Mouse (Mus musculus) spleen, adult 18-20 months (tissue): Measurements from ENCODE around the gene Adprhl1.

Experiments used
- DNase-seq, 2 experiments: peaks; one replicate each; pipeline ENCODE4 v3.0.0; 2022; ENCODE audit warnings: mixed read lengths in 2 of 2

Adprhl1 gene

DNA sequence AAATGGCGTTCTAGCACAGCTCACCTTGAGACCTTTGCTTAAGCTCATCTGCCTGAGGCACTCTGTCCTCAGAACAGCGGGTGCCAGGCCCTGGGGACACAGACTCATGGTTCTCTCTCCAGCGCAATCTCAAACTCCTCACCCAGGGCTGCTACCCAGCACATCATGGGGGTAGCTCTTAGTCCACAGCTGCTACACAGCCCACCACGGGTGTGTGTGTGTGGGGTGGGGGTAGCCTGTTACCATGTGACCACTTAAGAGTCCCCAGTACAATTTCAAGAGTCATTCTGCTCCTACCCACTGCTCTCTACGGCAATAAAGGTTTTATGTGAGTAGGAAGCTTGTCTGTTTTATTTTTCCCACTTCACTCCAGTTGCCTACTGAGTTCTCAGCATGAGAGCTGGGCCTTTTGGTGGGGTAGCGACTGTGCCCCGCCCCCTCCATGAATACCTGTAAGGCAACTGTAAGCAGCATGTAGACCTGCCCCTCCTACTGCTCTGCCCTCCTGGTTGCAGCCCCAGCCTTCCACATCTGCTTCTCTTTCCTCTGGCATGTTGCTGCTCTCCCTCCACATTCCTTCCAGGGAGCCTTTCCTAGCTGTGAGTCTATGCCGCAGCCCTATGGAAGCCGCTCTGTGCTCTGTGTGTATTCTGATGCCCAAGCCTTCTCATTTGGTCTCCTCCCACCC lies 24.9 kb downstream of the Adprhl1 start:
- no peak for DNase-seq

DNA sequence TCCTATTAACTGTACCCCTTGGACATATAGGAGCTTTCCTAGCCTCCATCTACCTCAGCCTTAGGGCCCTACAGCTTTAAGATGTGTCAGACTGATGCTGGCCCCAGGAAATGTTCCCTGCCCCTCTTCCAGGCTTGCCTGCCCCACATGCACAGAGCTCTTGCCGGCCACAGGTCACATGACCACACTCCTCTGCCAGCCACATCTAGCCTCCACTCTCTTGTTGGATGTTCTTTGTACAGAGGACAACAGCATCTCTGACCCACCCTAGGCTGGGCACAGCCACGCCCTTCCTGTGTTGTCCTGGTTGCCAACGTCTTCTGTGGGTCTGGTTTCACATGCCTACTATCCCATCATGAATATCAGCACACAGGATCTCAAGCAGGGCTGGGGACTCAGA lies 26.8 kb downstream of the Adprhl1 start:
- DNase-seq = no peak

DNA sequence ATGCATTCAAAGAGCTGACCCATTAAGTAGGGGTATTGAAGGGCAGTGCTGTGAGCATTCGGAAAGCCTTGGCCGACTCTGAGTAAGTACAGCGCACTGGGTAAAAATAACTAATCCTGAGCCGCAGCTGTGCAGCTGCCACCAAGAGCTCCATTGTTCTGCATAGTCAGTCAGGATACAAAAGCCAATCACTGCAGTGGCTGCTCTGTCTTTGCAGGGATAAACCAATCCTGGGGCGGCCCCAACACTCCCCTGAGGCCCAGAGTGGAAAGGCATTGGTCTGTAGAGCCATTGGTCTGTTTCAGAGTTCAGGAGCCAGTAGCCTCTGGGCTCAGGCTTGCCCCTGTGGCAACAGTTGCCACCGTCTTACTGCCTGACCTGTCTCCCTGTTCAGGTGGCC lies 27.7 kb downstream of the Adprhl1 start:
- no peak for DNase-seq

DNA sequence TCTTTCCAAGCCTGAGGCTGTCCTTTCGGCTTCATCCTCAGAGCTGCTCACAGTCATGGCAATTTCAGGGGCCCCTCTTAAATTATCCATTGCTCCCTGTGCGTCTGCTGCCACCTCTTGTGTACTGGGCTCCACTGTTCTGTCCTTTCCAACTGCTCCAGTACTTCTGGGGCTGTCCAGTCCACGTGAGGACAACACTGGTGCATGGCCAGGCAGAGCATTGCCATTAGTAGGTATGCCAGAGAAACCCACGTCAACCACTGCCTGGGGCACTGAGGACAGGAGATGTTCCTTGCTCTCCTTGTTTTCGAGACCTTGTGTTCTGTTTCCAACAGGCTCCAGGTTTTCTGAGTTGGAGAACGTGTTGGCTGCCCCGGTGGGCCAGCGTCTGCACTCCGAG lies 29.5 kb downstream of the Adprhl1 start:
- DNase-seq = no peak

DNA sequence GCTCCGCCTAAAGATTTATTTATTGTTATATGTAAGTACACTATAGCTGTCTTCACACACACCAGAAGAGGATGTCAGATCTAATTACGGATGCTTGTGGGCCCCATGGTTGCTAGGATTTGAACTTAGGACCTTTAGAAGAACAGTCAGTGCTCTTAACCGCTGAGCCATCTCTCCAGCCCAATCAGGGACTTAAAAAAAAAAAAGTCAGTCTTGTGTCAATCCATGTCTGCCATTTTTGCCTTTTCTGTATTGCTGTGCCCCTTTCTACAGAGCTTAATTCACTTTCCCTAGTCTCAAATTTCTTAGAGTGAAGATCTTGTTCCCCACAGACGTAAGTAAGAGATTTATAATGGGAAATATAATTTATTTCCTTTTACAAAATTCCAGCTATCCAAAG lies 35.5 kb downstream of the Adprhl1 start:
- DNase-seq = no peak

DNA sequence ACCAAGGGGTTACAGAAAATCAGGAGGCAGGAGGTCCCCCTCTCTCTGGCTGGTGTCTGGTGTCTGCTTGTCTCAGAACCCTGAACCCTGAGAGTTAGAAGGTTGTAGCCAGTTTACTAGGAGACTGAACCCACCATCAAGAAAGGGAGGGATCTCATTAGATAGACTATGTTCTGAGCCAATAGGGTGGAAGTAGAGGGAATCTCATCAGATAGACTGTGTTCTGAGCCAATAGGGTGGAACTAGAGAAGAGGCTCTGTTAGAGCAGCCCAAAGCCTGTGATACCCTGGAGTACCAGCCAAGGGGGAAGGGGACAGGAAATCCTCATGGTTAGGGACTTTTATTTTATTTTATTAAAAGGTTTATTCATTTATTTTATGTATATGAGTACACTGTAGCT lies 36.0 kb downstream of the Adprhl1 start:
- DNase-seq = no peak

DNA sequence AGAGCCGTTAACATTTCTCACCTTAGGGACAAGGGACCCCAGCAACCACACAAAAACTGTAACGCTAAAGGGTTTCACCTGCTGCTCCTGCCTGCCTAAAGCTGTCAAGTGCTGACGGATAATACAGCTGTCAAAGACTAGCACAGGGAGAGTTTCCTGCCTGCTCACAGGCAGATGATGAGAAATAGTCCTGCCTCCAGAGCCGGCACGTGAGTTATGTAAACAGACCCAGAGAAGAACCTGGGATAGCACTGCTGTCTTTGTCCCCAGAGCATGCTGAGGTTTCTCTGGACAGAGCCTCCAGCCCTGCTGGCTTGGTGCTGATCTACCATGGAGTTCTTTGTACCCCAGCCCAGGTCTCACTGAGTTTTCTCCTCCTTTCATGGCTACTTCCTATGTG lies 36.9 kb downstream of the Adprhl1 start:
- DNase-seq = no peak

DNA sequence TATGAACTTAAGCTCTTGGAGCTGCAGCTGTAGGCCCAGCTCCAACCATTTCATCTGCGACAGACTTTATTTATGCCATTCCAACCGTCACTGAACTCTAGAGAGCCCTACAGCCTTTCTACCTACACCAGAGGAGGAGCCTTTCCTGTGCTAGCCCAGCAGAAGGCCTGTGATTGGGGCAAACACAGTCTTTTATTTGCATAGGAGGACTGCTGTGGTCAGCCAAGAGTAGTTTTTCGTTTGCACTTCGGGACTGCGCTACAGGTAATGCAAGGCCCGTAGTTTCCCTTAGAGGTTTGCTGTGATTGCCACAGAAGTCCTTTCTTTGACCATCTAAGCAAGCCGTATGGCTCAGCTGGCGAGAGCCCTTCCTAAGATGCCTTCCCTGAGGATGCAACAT lies 37.6 kb downstream of the Adprhl1 start:
- DNase-seq = no peak

DNA sequence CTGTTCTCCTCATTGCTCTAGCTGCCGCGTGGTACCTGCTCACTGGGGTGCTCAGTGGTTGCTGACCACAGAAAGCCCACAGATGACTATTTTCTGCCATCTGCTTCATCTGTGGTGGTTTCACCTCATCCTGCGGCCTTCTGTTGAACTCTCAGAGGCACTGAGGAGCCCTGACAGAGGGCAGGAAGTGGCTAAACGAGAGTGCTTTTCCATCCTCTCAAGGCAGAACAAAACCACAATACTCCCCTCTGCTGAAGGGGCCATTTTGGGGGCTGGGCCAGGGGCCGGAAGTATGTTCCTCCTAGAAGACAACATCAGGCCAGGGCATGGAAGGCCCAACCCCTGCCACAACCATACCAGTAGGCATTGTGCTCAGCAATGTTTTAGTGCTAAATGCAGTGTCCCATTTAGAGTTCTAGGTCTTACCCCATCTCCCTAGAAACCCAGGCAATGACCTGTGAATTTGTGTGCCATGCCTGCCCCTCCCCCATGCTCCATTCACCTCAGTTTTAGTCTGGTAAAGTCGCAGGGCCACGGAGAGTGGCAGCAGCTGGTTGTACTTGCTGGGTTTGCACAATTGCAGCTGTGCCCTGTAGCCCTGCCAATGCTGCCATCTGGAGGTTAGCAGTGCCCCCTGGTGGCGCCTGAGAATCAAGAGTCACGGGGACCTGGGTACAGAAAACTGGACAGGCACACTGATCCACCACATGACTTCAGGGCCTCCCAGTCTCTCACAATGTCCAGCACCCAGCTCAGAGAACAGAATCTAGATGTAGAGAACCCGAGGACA lies 40.3 kb downstream of the Adprhl1 start:
- peak; percentile 55 to 79 for DNase-seq

DNA sequence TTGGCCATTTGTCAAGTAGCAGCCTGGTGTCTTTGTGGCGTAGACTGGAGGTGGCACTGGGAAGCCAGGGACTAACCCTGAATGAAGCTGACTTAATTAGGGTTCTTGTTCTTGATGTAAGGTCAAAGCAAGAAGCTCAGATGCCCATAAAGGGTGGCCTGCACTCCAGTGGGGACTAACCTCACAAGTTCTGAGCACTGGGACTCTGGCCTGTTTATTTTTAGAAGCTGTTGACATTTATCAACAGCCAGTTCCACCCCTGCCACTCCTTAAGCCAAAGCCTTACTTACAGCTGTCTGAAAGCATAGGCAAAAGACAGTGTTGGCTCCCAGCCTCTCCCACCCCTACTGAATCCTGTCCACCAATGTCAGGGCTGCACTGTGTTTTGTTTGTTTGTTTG lies 44.2 kb downstream of the Adprhl1 start:
- no peak for DNase-seq

DNA sequence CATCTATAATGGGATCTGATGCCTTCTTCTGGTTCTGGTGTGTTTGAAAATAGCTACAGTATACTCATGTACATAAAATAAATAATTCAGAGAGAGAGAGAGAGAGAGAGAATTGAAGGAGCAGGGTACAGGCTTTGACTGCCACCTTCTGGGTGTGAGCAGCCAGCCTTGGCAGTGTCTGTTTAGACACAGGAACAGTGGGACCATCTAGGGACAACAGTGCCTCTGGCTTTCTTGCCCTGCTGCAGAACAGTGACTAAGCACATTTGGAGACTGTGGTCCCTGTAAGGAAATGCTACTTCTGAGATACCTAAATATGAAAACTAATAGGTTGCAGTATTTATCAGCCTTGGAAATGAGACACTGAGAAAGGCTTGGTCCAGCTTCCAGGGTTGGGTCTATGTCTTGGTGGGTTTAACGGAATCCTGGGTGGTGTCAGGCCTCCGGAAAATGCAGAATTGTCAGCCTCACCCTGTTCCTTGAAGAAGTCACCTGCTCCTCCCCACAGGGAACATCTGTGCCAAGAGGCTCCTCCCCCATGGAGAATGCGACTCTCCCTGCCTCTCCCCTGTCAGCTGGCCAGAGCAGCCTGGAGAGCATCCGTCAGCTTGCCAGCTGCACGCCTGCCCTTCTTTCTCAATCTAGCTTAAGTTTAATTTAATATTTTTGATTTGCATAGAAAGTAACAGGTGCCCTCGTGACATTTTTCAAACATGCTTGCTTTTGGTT lies 45.2 kb downstream of the Adprhl1 start:
- no peak for DNase-seq

DNA sequence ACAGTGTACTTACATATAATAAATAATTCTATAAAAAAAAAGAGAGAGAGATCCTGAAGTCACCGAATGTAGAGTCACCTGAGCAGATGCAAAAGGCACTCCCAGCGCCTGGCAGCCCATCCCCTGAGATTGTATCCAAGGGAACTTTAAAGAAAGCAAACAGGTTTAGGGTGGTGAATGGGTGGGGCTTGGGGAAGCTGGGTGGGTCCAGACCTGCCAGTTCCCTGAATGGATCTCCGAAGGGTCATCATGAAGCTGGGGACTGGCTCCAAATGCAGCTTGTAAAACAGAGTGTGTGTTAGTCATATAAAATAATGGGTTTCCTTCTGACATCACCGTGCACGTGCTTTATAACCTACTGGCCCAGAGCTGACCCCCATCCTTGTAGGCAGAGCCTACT lies 47.7 kb downstream of the Adprhl1 start:
- DNase-seq = no peak

DNA sequence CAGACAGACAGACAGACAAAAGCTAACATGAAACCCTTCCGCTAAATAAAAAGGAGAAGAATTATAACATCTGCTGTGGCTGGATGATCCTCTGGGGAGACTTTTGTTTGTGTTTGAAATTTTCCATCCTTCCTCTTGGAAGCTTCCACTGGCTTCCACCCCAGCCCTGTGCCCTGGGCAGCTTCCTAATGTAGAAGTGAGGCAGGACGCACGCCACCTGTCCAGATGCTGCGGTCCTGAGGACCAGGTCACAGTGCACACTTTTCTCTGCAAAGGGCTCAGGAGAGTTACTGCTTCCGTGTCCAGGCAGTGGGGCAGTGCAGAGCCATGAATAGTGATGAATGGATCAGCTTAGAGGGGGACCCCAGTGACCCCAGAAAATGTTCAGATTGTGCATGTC lies 48.7 kb downstream of the Adprhl1 start:
- DNase-seq = no peak

DNA sequence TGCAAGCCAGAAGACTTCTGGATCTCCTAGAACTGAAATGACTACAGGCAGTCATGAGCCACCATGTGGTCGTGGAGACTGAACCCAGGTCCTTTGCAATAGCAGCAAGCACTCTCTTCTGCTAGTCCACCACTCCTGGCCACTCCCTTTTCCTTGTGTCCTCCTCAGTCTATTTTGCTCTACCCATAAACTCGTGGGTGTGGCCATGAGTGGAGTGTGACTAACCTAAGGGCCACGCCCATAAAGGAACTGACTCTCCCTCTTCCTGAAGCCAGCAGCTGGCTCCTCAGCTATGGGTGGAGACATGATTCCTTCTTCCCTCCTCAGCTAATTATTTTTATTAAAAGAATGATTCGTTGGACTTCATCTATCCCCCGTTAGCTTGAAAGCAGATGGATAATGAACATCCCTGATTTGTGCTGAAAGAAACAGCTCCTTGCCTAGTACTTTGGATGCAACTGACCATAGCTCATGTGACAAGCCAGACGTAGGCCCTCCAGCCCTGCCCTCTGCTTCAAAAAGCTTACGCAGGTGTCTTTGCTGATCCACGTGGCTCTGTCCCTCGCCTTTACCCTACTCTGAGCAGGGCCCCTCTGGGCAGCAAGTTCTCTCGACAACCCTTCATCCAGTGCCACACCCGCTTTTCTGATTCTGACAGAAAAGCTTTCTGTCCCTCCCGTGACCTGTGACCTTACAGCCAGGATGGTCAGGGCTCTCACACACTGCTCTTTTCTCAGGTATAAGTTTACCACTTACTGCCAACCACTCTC lies 49.4 kb downstream of the Adprhl1 start:
- DNase-seq = no peak

DNA sequence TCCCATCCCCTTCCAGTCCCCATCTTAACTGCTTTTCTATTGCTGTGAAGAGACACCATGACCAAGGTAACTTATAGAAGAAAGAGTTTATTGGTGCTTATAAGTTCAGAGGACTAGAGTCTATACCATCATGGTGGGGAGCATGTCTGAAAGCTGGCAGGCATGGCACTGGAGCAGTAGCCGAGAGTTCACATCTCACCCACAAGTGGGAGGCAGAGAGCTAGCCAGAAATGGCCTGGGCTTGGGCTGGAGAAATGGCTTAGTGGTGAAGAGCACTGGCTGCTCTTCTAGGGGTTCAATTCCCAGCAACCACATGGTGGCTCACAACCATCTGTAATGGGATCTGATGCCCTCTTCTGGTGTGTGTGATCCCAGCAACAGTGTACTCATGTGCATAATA lies 50.5 kb downstream of the Adprhl1 start:
- DNase-seq = no peak

DNA sequence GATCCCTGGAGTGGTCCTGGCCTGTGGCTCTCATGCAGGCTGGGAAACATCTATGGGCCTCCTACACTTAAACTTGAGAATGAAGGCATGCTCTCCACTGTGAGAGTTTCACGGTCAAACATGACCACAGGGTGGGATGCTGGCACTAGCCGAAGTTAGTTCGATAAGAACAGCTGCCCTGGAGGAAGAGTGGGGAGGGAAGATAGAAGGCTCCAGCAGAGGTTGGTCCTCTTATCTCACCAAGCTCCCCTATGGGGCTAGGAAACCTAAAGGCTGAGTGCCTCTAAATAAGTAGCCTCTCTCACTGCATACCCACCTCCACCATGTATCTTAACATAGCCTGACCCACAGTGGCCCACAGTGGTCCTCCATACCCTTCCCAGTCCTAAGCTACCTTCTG lies 51.2 kb downstream of the Adprhl1 start:
- no peak for DNase-seq

DNA sequence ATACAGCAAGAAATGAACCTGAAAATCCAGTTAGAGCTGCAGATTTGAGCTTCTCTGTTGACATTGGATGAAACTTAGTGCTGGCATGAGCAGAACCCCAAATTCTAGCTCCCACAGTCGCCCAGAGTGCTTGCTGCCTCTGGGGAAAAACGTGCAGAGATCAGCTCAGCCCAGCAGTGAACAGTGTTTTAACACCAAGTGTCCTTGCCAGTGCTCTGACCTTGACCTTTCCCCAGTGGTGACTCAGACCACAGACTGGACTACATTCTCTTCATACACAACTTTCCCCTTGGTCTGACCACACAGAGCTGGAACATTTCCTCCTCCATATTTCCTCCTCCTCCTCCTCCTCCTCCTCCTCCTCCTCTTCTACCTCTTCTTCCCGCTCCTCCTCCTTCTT lies 51.9 kb downstream of the Adprhl1 start:
- DNase-seq = no peak

DNA sequence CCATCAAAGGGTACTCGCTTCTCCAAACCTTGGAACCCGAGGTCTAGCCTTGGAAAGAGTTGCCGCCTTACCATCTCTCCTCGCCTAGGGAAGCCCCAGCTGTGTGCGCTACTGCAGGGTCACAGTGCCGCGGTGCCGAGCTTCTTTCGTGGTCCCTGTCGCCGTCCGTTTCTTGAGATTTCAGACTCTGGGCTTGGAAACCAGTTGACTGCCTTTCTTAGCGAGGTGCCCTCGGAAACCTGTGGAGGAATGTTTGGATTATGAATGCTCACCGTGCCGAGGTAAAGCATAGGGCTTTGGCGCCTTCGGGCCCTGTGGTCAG lies 53.0 kb downstream of the Adprhl1 start:
- no peak for DNase-seq

DNA sequence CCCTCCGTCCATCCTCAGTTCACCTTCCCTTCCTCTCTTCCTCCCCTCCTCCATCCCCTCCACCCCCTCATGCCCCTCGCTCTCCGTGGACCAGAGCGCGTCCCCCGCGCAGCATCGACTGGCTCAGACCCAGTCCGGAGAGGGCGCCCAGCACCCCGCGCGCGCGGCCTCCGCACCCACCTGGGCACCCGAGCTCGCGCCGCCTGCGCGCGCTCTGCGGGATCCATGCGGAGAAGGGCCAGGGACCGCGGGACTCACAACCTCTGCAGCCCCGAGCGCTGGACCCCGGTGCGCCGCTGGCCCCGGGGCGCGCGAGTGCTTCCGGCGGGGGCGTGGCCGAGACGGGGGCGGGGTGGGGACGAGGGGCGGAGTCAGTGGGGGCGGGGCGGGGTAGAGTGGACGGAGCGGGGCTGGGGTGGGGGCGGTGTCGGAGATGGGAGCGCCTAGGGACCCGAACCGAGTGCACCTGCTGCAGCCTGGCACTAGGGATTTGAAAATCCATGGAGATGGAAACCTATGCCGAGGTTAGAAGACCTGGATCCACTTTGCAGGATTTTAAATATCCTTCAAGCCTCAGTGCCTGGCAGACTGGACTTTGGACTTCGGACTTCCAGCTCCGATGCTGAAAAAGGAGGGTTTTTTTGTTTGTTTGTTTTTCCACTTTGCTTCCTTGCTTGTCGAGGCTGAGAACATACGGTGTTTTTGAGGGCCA lies 53.5 kb downstream of the Adprhl1 start, which contains the start of gene Grtp1:
Gene Grtp1 (minus strand): TSS at position 320 of the 712 bp plus-strand sequence.
- DNase-seq = peak in 1 of 2 experiments; percentile 10

DNA sequence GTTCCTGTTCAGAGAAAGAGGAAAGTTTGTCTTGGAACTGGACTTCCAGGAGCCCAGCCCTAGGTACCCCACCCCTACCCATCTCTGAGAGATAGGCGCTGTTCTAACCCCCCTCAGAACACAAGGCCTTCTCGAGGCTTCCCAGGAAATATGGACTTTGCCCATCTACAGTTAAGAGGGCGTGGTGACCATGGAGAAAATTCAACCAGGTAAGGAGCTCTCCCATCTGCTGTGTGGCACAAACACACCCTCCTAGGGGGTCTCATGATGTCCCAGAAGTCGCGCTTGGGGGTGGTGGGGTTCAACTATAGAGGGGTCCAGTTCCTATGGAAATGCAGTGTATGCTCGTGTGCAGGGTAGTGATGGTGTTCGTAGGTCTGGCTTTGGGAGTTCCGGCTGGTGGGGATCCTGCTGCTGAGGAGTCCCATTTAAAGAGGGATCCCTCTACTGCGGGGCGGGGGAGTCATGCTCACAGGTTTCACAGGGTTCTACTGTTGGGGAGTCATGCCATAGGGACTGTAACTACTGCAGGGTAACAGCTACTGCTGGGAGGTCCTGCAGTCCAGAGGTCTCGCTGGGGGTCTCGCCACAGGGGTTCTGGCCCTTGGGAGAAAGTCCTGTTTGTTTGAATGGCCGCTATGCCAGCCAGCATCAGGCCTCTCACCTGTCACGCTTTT lies 54.4 kb downstream of the Adprhl1 start:
- no peak for DNase-seq

DNA sequence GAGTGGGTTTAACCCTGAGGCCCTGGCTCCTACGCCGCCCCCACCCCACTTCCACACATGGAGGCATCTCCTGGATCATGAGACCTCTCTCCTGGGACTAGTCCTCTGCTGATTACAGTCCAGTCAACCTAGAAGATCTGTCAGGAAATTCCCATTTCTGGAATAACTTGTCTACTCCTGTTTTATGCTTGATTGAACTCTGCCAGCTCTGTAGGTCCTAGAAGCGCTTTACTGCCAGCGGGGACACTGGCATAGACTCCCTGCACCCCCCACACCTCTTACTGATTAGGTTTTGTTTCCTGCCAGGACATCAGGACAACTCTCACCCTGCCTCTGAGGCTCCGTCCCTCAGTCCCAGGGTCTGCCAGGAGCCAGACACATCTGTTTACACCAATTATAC lies 56.5 kb downstream of the Adprhl1 start:
- DNase-seq = no peak

DNA sequence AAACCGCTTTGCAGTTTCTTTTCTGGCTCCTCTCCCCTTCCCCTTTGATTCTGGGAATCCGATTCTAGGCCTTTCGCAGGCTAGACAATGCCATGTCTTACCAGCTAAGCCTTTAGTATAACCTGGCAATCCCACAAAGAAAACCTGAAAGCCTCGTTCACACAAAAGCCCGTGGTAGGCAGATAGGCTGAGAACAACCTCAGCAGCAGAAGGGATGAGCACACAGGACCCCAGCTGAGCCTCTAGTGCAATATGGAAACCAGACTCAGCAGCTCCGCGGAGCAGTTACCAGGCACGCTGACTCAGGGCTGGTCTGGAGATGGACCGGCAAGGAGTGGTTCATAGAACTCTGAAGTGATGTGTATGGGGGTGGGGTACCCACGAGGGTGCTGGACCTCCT lies 59.1 kb downstream of the Adprhl1 start:
- DNase-seq = no peak
